Mouse (Mus musculus): ENCODE results near the gene Bbs5. TPM values are rescaled to one million over a fixed set of nuclear protein-coding genes. Genes with fewer than 3 reads are reported as not detected.

Gene Bbs5
- polyA plus RNA-seq, 1 experiment from 2014 or later = 18.2 TPM

DNA sequence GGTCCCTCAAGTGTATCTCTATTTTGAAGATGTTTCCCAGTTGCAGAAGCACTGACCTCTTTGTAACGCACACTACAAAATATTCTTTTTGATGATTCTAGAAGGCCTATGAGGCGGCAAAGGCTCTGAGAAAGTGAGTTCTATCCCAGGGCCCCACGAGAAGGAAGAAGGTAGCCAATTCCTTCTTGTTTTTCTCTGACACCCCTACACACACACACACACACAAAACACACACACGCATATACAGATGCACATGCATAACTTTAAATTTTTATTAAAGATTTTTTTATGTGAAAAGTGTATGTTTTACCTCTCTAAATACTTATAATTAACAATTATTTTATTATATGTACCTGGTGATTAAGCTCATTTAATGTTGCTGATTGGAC is 66.6 kb downstream of the Bbs5 start:
- Histone ChIP-seq H3K27ac (no peak overlapping the region), H3K27me3 (ENCODE audit: insufficient read depth, low read length) (no peaks in the 10 kb centered on the region), H3K9ac (ENCODE audit: low read depth, low read length) (no peak overlapping the region), H3K4me1 (replicated peaks; ENCODE audit: insufficient read depth, low read length) (no peaks in the 10 kb centered on the region), H3K4me2 (ENCODE audit: low read length) (peak overlapping the region; percentile 91), H3K36me3 (ENCODE audit: insufficient read depth, low read length) (no peaks in the 10 kb centered on the region), H3K4me3 (replicated peaks; ENCODE audit: low read depth, low read length) (peak overlapping the region; percentile 81), H3K9me3 (replicated peaks; ENCODE audit: low read length) (no peaks in the 10 kb centered on the region)
- WGBS = 32% methylated on average over 4 of the region's 4 CpGs
- 0 out of 2 replicates have a peak, but pooled peaks have one; percentile 10 for ATAC-seq (replicated peaks; ENCODE audit: low FRiP score, low read depth)
- TF ChIP-seq CTCF (IDR thresholded peaks at IDR 0.05; ENCODE audit: low read depth) = no peak
- no peak for DNase-seq (ENCODE audit: low spot score)

DNA sequence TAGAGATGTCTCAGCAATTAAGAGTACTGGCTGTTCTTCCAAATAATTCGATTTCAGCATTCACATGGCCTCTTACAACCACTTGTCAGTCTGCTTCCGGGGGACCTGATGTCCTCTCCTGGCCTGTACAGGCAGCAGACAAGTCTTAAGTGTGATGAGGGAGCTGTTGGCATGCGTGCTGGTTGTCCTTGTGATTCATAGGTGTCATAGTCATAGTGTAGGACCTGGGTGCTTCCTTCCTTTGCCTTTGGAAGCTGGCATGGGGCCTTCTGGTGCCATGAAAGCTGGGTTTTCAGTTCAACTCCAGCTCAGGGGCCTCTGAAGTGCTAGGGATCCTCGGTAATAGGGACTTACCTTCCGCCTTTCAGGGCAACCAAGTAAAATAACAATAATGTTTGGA is 67.2 kb downstream of the Bbs5 start:
- WGBS = 76% methylated on average over 5 of the region's 5 CpGs

DNA sequence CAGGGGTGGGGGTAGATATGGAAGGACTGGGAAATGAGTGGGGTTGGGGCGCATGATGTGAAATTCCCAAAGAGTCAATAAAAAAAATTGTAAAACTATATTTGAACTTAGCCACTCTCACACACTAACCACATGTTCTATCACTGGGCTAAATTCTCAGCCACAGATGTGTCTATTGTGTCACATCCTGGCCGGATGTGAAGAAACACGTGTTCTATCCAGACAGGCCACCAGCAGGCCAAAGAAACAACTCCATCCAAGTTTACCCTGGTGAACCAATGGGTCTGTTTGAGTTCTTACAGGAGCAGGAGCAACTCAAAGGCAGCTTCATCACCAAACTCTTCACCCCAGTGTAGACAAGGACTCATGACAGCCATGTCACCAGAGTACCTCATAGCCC is 69.5 kb downstream of the Bbs5 start:
- no peak overlapping the region for H3K9ac ChIP-seq (ENCODE audit: low read depth, low read length)
- H3K27me3 ChIP-seq (ENCODE audit: insufficient read depth, low read length) = no peaks in the 10 kb centered on the region
- TF ChIP-seq CTCF (IDR thresholded peaks at IDR 0.05; ENCODE audit: low read depth) = no peak
- H3K36me3 ChIP-seq (ENCODE audit: insufficient read depth, low read length) = no peaks in the 10 kb centered on the region
- H3K27ac ChIP-seq = no peak overlapping the region
- H3K9me3 ChIP-seq (replicated peaks; ENCODE audit: low read length) = no peaks in the 10 kb centered on the region
- DNase-seq (ENCODE audit: low spot score) = no peak
- no peak overlapping the region for H3K4me2 ChIP-seq (ENCODE audit: low read length)
- no peaks in the 10 kb centered on the region for H3K4me1 ChIP-seq (replicated peaks; ENCODE audit: insufficient read depth, low read length)
- 65% methylated on average over 3 of the region's 3 CpGs for WGBS
- H3K4me3 ChIP-seq (replicated peaks; ENCODE audit: low read depth, low read length) = no peak overlapping the region
- no peak for ATAC-seq (replicated peaks; ENCODE audit: low FRiP score, low read depth)

More for the DNA sequence above, 67.2 kb downstream of the Bbs5 start:
- ATAC-seq (replicated peaks; ENCODE audit: low FRiP score, low read depth) (no peak), DNase-seq (ENCODE audit: low spot score) (no peak)
- Histone ChIP-seq H3K4me2 (ENCODE audit: low read length) (no peak overlapping the region), H3K9me3 (replicated peaks; ENCODE audit: low read length) (no peaks in the 10 kb centered on the region), H3K27me3 (ENCODE audit: insufficient read depth, low read length) (no peaks in the 10 kb centered on the region), H3K36me3 (ENCODE audit: insufficient read depth, low read length) (no peaks in the 10 kb centered on the region), H3K9ac (ENCODE audit: low read depth, low read length) (no peak overlapping the region), H3K4me1 (replicated peaks; ENCODE audit: insufficient read depth, low read length) (no peaks in the 10 kb centered on the region), H3K27ac (no peak overlapping the region), H3K4me3 (replicated peaks; ENCODE audit: low read depth, low read length) (no peak overlapping the region)
- TF ChIP-seq CTCF (IDR thresholded peaks at IDR 0.05; ENCODE audit: low read depth) = no peak

Other genes starting within 250 kb of the Bbs5 start
- 37.5 TPM in 2 replicates for gene Lrp2, start 61.1 kb upstream of the Bbs5 start, polyA plus RNA-seq (2015; fragmentation: Nextera tagmentation; extraction: Ambion mirVana)
- gene Klhl41, start 22.9 kb downstream of the Bbs5 start, polyA plus RNA-seq (2015; fragmentation: Nextera tagmentation; extraction: Ambion mirVana) = 0.14 and 0.20 TPM in 2 replicates
- 10.3 and 11.2 TPM in 2 replicates for gene Fastkd1, start 66.3 kb downstream of the Bbs5 start, polyA plus RNA-seq (2015; fragmentation: Nextera tagmentation; extraction: Ambion mirVana)
- gene Ppig, start 75.4 kb downstream of the Bbs5 start, polyA plus RNA-seq (2015; fragmentation: Nextera tagmentation; extraction: Ambion mirVana) = 145 and 149 TPM in 2 replicates
- gene Ccdc173, start 142.4 kb downstream of the Bbs5 start, polyA plus RNA-seq (2015; fragmentation: Nextera tagmentation; extraction: Ambion mirVana) = 2.1 and 2.4 TPM in 2 replicates
- 28.2 and 28.5 TPM in 2 replicates for gene Phospho2, start 142.5 kb downstream of the Bbs5 start, polyA plus RNA-seq (2015; fragmentation: Nextera tagmentation; extraction: Ambion mirVana)
- 14.2 and 15.4 TPM in 2 replicates for gene Klhl23, start 174.8 kb downstream of the Bbs5 start, polyA plus RNA-seq (2015; fragmentation: Nextera tagmentation; extraction: Ambion mirVana)
- gene Ssb, start 214.4 kb downstream of the Bbs5 start, polyA plus RNA-seq (2015; fragmentation: Nextera tagmentation; extraction: Ambion mirVana) = 351 and 354 TPM in 2 replicates
- 45.8 and 47.0 TPM in 2 replicates for gene Mettl5, start 238.4 kb downstream of the Bbs5 start, polyA plus RNA-seq (2015; fragmentation: Nextera tagmentation; extraction: Ambion mirVana)